Mouse (Mus musculus) liver, embryonic 14.5 days (tissue): ENCODE data around the gene Cox8a.

ENCODE experiments used
- CTCF ChIP-seq: IDR thresholded peaks from 2 replicates; pipeline ENCODE4 v1.5.1; 2016; ENCODE audit warnings: antibody characterized with exemption, low read depth, control low read depth
- EP300 ChIP-seq: IDR thresholded peaks from 2 replicates; pipeline ENCODE4 v1.6.1; 2016; ENCODE audit warnings: antibody characterized with exemption, low read depth

GRCm38 (mm10) chr19:7235461-7235860, 18.0 kb upstream of the Cox8a start:
- no peak for TF ChIP-seq CTCF
- no peak for TF ChIP-seq EP300
